Mouse (Mus musculus): ENCODE results near the gene Speg. TPM values are rescaled to one million over a fixed set of nuclear protein-coding genes. Genes with fewer than 3 reads are reported as not detected.
A peak's percentile ranks its signal among the peaks of the same experiment; 100 is the strongest.

Gene Speg
- polyA plus RNA-seq, 1 experiment from 2014 or later = 18.6 TPM

DNA sequence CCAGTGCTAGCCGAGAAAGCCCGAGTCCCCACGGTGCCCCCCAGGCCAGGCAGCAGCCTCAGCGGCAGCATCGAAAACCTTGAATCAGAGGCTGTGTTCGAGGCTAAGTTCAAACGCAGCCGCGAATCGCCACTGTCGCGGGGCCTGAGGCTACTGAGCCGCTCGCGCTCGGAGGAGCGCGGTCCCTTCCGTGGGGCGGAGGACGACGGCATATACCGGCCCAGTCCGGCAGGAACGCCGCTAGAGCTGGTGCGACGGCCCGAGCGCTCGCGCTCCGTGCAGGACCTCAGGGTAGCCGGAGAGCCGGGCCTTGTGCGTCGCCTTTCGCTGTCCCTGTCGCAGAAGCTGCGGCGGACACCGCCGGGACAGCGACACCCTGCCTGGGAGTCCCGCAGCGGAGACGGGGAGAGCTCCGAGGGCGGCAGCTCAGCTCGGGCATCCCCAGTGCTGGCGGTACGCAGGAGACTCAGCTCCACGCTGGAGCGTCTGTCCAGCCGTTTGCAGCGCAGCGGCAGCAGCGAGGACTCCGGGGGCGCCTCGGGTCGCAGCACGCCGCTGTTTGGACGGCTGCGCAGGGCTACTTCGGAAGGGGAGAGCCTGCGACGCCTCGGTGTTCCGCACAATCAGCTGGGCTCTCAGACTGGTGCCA is 47.9 kb downstream of the Speg start:
- H3K4me2 ChIP-seq (replicated peaks) = peak overlapping the region; percentile 67
- no peak for ATAC-seq (ENCODE audit: insufficient number of reproducible peaks, low FRiP score, low TSS enrichment, low read depth)
- 0 out of 2 replicates have a peak overlapping the region, but pooled peaks have one; percentile 3 for H3K9ac ChIP-seq
- peaks cover 63% of the 10 kb centered on the region for H3K27me3 ChIP-seq
- H3K27ac ChIP-seq (replicated peaks) = no peak overlapping the region
- H3K9me3 ChIP-seq (replicated peaks) = no peaks in the 10 kb centered on the region
- peak overlapping the region; percentile 38 for H3K4me3 ChIP-seq (replicated peaks)
- peaks cover 12% of the 10 kb centered on the region; the same call in 1 of the 2 replicates for H3K36me3 ChIP-seq
- H3K4me1 ChIP-seq = peaks cover 22% of the 10 kb centered on the region
- 1% methylated on average over 71 of the region's 71 CpGs for WGBS

DNA sequence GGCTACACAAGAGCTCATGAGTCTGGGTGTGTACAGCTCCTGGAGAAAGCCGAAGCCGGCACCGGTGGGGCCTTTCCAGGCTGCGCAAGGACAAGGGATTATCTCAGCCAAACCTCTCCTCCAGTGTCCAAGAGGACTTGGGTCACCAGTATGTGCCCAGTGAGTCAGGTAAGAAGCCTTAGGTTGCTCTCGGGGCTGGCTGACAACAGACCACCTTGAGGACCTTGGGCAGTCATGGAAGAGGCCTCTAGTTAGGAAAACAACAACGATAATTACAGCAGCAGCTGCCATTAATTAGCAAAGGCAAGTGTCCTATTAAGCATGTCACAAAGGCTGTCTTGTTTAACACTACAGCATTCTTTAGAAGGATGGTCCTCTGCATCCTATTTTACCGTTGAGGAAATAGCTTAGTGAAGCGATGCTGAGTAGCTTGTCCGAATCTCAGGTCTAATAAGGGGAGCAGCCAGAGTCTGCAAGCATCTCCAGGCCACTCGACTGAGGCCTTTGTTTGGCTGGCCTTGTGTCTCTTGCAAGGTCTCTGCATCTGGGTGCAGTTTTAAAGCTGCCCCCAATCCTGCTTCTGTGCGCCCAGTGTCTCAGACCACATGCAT is 48.8 kb downstream of the Speg start:
- Histone ChIP-seq H3K27ac (replicated peaks) (no peak overlapping the region), H3K4me2 (replicated peaks) (no peak overlapping the region), H3K36me3 (0 out of 2 replicates have a peak, but pooled peaks cover 8% of the 10 kb centered on the region), H3K27me3 (peaks cover 63% of the 10 kb centered on the region), H3K4me1 (peaks cover 22% of the 10 kb centered on the region), H3K4me3 (replicated peaks) (no peak overlapping the region), H3K9ac (no peak overlapping the region), H3K9me3 (replicated peaks) (no peaks in the 10 kb centered on the region)
- WGBS = 51% methylated on average over 11 of the region's 11 CpGs
- no peak for ATAC-seq (ENCODE audit: insufficient number of reproducible peaks, low FRiP score, low TSS enrichment, low read depth)

DNA sequence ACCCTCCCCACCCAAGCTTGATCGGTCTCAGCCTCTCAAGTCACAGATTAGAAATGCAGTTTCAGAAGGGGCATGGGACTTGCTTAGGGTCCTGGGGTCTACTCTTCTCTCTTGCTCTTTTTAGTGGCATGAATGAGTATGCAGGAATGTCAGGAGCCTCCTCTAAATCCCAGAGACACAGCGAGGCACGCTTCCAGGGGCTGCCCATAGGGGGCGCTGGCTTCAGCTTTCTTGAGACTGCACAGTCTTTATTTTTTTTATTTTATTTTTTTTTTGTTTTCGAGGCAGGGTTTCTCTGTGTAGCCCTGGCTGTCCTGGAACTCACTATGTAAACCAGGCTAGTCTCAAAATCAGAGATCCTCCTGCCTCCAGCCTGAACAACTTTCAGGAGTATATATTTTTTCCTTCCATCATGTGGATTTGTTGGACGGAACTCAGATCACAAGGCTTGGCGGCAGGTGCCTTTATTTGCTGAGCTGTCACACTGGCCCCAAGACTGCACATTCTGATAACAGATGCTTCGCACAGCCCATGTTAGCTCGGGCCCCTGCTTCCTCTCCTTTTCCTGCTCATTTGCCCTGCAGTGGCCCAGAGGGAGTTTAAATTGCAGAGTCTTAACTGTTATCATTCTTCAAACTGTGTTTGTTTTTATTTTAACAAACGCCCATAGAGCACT is 50.8 kb downstream of the Speg start:
- peaks cover 22% of the 10 kb centered on the region for H3K4me1 ChIP-seq
- H3K9ac ChIP-seq = no peak overlapping the region
- H3K27me3 ChIP-seq = peaks cover 56% of the 10 kb centered on the region
- H3K4me3 ChIP-seq (replicated peaks) = no peak overlapping the region
- H3K36me3 ChIP-seq = 0 out of 2 replicates have a peak, but pooled peaks cover 4% of the 10 kb centered on the region
- H3K4me2 ChIP-seq (replicated peaks) = no peak overlapping the region
- H3K27ac ChIP-seq (replicated peaks) = no peak overlapping the region
- WGBS = 29% methylated on average over 10 of the region's 10 CpGs
- no peaks in the 10 kb centered on the region for H3K9me3 ChIP-seq (replicated peaks)
- no peak for ATAC-seq (ENCODE audit: insufficient number of reproducible peaks, low FRiP score, low TSS enrichment, low read depth)

DNA sequence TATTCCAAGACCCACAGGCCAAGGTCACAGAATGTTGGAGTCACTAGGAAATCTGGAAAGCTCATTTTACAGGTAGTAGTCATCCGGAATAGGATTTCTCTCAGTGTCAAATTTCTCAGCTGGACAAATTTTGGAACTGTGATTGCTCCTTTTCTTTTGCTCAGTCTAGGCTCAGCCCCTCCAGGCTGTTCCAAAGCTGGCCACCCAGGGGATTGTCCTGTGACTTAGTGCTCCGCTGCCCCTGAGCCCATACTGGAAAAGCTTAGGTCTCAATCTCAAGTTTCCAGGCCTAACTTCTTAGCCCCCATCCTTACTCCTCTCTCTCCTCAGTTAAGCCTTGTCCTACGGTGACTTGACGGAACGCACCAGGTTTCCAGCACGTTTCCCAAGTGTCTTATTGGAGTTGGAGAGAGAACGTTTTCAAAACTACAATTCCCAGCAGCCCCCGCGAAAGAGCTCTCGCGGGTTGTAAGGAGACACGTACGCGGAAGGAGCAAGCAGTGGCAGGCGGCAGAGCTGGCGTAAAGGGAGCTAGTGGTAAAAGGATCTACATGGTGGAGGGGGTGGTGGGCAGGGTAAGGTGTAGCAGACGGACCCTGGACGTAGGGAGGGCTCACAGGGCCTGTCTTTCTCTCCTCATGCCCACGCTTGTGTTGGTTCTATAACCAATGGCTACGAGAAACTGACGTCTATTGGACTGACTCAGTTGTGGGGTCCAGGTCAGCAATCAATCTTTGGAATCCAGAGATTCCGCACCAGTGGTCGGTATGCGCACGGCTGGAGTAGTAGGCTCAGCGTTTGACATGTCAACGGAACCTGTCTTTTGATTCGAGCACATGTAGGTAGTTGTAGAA is 60.6 kb downstream of the Speg start, which contains the start of gene Gmppa:
Gmppa (plus strand) TSS at position 456 of the 854 bp plus-strand sequence.
- H3K4me3 ChIP-seq (replicated peaks) = peak within 1 kb of the TSS; percentile 67
- peaks cover 17% of the 10 kb centered on the region for H3K4me1 ChIP-seq
- H3K9ac ChIP-seq = peak within 1 kb of the TSS; percentile 49
- peaks cover 7% of the 10 kb centered on the region; the same call in 1 of the 2 replicates for H3K36me3 ChIP-seq
- H3K4me2 ChIP-seq (replicated peaks) = peak within 1 kb of the TSS; percentile 70
- no peaks in the 10 kb centered on the region for H3K27me3 ChIP-seq
- peak; percentile 78 for ATAC-seq (ENCODE audit: insufficient number of reproducible peaks, low FRiP score, low TSS enrichment, low read depth)
- H3K27ac ChIP-seq (replicated peaks) = peak within 1 kb of the TSS; percentile 71
- H3K9me3 ChIP-seq (replicated peaks) = no peaks in the 10 kb centered on the region
- 4% methylated on average over 28 of the region's 28 CpGs for WGBS

DNA sequence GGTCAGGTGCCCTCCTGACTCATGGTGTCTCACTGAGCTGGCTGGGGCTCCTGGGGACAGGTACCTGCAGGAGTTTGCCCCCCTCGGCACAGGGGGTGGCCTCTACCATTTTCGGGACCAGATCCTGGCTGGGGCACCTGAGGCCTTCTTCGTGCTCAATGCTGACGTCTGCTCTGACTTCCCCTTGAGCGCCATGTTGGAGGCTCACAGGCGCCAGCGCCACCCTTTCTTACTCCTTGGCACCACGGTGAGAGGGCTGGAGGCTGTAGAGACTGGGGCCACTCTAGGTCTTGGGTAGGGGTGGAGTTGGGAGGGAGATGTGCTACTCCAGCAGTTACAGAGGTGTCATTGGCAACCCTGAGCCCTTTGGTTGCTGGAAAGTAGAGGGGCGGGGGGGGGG is 63.7 kb downstream of the Speg start:
- WGBS = 88% methylated on average over 8 of the region's 9 CpGs
- Histone ChIP-seq H3K4me3 (replicated peaks) (no peak overlapping the region), H3K36me3 (peaks cover 24% of the 10 kb centered on the region; the same call in 1 of the 2 replicates), H3K27me3 (no peaks in the 10 kb centered on the region), H3K4me1 (peaks cover 30% of the 10 kb centered on the region), H3K9ac (no peak overlapping the region), H3K9me3 (replicated peaks) (no peaks in the 10 kb centered on the region), H3K4me2 (replicated peaks) (no peak overlapping the region), H3K27ac (replicated peaks) (no peak overlapping the region)
- ATAC-seq (ENCODE audit: insufficient number of reproducible peaks, low FRiP score, low TSS enrichment, low read depth) = no peak

DNA sequence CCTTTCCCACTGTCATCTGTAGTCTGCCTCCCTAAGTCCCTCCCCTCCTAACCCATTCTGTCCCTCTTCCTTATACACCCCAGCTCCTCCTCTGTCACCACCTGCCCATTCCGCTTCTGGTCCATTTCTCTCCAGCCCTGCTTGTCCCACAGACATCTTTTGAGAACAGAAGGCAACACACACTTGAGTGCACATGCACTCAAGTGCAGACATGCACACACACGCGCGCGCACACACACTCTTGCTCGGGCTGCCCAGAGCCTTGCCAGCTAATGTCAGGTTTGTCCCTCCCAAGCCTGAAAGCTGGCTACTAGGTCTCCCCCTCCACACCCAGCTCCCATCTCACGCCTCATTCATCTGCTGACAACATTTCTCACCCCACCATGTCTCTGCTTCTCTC is 65.6 kb downstream of the Speg start:
- Histone ChIP-seq H3K4me2 (replicated peaks) (no peak overlapping the region), H3K4me3 (replicated peaks) (no peak overlapping the region), H3K27me3 (peaks cover 11% of the 10 kb centered on the region), H3K4me1 (peaks cover 45% of the 10 kb centered on the region), H3K27ac (replicated peaks) (no peak overlapping the region), H3K36me3 (peaks cover 24% of the 10 kb centered on the region; the same call in 1 of the 2 replicates), H3K9ac (no peak overlapping the region), H3K9me3 (replicated peaks) (no peaks in the 10 kb centered on the region)
- ATAC-seq (ENCODE audit: insufficient number of reproducible peaks, low FRiP score, low TSS enrichment, low read depth) = no peak
- WGBS = 89% methylated on average over 7 of the region's 7 CpGs

DNA sequence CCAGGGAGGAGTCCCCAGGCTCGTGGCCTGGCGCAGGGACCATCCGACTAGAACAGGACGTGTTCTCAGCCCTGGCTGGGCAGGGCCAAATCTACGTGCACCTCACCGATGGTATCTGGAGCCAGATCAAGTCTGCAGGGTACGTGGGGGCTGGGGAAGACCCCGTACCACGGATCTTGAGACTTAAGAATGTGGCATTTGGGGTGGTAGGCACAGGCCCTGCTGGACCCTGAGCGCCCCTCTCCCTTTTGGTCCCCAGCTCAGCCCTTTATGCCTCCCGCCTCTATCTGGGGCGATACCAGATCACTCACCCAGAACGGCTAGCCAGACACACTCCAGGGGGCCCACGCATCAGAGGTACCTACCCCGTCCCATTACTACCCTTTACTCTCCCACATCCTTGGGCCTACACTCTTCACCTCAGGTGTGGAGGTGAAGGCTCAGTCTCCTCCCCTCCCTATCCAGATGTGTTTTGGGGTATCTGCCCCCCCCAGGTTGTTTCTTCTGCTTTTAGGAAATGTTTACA is 66.4 kb downstream of the Speg start:
- Histone ChIP-seq H3K4me2 (replicated peaks) (no peak overlapping the region), H3K4me1 (peaks cover 50% of the 10 kb centered on the region), H3K36me3 (peaks cover 24% of the 10 kb centered on the region; the same call in 1 of the 2 replicates), H3K9me3 (replicated peaks) (no peaks in the 10 kb centered on the region), H3K4me3 (replicated peaks) (no peak overlapping the region), H3K27me3 (peaks cover 20% of the 10 kb centered on the region), H3K9ac (no peak overlapping the region), H3K27ac (replicated peaks) (no peak overlapping the region)
- WGBS = 90% methylated on average over 15 of the region's 15 CpGs
- no peak for ATAC-seq (ENCODE audit: insufficient number of reproducible peaks, low FRiP score, low TSS enrichment, low read depth)

DNA sequence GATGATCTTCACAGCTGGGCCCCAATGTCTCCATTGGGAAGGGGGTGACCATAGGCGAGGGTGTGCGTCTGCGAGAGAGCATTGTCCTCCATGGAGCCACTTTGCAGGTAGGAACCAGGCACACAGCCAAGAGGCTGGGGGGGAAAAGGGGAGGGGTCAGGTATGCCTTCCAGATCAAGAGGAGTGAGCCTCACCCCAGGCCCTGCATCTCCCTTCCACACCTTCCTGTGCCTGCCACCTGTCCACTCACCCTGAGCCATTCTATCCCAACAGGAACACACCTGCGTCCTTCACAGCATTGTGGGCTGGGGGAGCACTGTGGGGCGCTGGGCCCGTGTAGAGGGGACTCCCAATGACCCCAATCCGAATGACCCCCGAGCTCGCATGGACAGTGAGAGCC is 67.1 kb downstream of the Speg start:
- Histone ChIP-seq H3K9ac (no peak overlapping the region), H3K4me1 (peaks cover 50% of the 10 kb centered on the region), H3K27me3 (peaks cover 26% of the 10 kb centered on the region), H3K4me2 (replicated peaks) (no peak overlapping the region), H3K4me3 (replicated peaks) (no peak overlapping the region), H3K9me3 (replicated peaks) (no peaks in the 10 kb centered on the region), H3K27ac (replicated peaks) (no peak overlapping the region), H3K36me3 (peaks cover 24% of the 10 kb centered on the region; the same call in 1 of the 2 replicates)
- no peak for ATAC-seq (ENCODE audit: insufficient number of reproducible peaks, low FRiP score, low TSS enrichment, low read depth)
- 83% methylated on average over 9 of the region's 9 CpGs for WGBS

DNA sequence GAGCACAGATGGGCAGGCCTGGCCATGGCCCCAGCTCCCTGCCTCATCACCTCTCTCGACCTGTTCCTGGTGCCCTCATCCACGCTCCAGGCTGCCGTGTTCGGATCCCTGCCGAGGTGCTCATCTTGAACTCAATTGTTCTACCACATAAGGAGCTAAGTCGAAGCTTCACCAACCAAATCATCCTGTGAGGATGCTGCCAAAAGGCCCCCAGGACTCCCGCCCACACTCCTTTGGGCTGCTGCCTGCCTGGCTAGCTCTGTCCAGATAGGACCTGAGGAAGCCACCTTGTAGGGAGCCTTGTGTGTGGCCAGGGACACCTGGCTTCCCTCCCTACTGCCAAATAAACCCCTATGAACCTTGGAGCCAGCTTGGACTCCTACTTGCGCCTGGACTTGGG is 67.7 kb downstream of the Speg start:
- 53% methylated on average over 8 of the region's 8 CpGs for WGBS
- no peak overlapping the region for H3K27ac ChIP-seq (replicated peaks)
- no peaks in the 10 kb centered on the region for H3K9me3 ChIP-seq (replicated peaks)
- H3K9ac ChIP-seq = no peak overlapping the region
- H3K36me3 ChIP-seq = peaks cover 24% of the 10 kb centered on the region; the same call in 1 of the 2 replicates
- peaks cover 51% of the 10 kb centered on the region for H3K4me1 ChIP-seq
- no peak for ATAC-seq (ENCODE audit: insufficient number of reproducible peaks, low FRiP score, low TSS enrichment, low read depth)
- H3K4me3 ChIP-seq (replicated peaks) = no peak overlapping the region
- H3K27me3 ChIP-seq = peaks cover 32% of the 10 kb centered on the region
- H3K4me2 ChIP-seq (replicated peaks) = no peak overlapping the region

DNA sequence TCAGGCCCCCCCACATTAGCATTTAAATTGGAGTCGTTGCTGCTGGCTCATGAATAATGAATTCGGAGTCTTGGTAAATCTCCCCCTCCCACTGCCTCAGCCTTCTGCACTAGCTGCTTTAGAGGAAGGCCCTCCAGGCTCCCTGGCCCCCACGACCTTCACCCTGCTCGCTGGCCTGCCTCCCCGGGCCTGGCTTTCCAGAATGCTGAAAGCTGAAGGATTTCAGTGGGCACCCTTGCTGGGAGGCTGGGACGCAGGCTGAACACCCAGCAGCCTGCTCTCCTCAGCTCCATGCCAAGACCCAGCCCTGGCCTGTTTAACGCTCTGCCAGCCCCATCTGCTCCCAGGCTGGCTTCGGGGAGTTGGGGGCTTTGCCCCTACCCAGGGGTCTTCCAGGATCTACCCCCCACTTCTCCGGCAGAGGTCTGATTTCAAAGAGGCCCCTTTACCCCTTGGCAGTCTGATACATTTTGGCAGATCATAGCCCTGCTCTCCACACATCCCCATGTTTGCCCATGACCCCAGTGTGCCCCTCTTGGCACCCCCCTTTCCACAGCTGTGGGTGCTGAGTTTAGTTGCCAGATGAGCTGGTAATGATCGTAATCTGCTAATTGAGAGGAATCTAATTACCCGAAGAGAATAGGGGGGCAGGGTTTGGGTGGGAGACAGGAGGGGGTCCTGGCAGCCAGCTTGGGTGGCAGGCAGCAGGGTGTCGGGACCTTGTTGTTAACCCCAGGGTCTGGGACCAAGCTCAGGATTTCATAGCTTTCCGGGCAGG is 68.3 kb downstream of the Speg start:
- Histone ChIP-seq H3K27ac (replicated peaks) (no peak overlapping the region), H3K4me1 (peaks cover 57% of the 10 kb centered on the region), H3K4me3 (replicated peaks) (no peak overlapping the region), H3K36me3 (peaks cover 24% of the 10 kb centered on the region; the same call in 1 of the 2 replicates), H3K9ac (no peak overlapping the region), H3K4me2 (replicated peaks) (no peak overlapping the region), H3K9me3 (replicated peaks) (no peaks in the 10 kb centered on the region), H3K27me3 (peaks cover 38% of the 10 kb centered on the region)
- WGBS = 27% methylated on average over 13 of the region's 13 CpGs
- ATAC-seq (ENCODE audit: insufficient number of reproducible peaks, low FRiP score, low TSS enrichment, low read depth) = no peak

Measured in embryonic facial prominence, embryonic 15.5 days (tissue).